Mouse (Mus musculus) ES-E14 (cell line): ENCODE measurements around the gene 1700040F15Rik. TPM values are rescaled to one million over a fixed set of nuclear protein-coding genes. Genes with fewer than 3 reads are reported as not detected.
"Not testable (repeated sequence)": the region's sequence is repeated elsewhere in the genome, so short reads cannot be mapped to it uniquely, and the experiment has no call there.

Experiments
- DNase-seq: peaks from one replicate; pipeline ENCODE4 v3.0.0-alpha.2; 2013; ENCODE audit warnings: low read depth, low spot score
- H3K27ac ChIP-seq: 2 replicates; pipeline ENCODE4 v1.5.1; 2012; ENCODE audit warnings: low read depth, mild to moderate bottlenecking, low read length, moderate library complexity, mixed read lengths; ENCODE audit not compliant: poor library complexity, insufficient read depth, severe bottlenecking
- H3K36me3 ChIP-seq: 2 replicates; pipeline ENCODE4 v1.6.1; 2012; ENCODE audit warnings: mild to moderate bottlenecking, low read length, moderate library complexity, mixed read lengths; ENCODE audit not compliant: control insufficient read depth, poor library complexity, insufficient read depth, severe bottlenecking
- H3K4me1 ChIP-seq, 2 experiments: fragments of 150-350 bp in 1 of 2; sonication (generic) in 1 of 2; 2 replicates each; pipeline ENCODE4 v1.6.1; 2012; ENCODE audit warnings: low read length in 2 of 2, mild to moderate bottlenecking in 1 of 2, mixed read lengths in 1 of 2; ENCODE audit not compliant: control insufficient read depth in 2 of 2, insufficient read depth in 2 of 2, poor library complexity in 1 of 2
- H3K4me3 ChIP-seq, 2 experiments: fragments of 150-350 bp in 1 of 2; sonication (generic) in 1 of 2; 2 replicates each; pipeline ENCODE4 v1.5.1; 2012; ENCODE audit warnings: low read length in 2 of 2, low read depth in 1 of 2, mild to moderate bottlenecking in 1 of 2, mixed read lengths in 1 of 2; ENCODE audit not compliant: insufficient read depth in 1 of 2, poor library complexity in 1 of 2, severe bottlenecking in 1 of 2
- H3K9ac ChIP-seq: 2 replicates; pipeline ENCODE4 v1.6.1; 2012; ENCODE audit warnings: low read depth, mild to moderate bottlenecking, low read length, mixed read lengths; ENCODE audit not compliant: poor library complexity, insufficient read depth, severe bottlenecking
- H3K9me3 ChIP-seq: fragments of 150-350 bp; sonication (generic); 2 replicates; pipeline ENCODE4 v1.6.1; 2012; ENCODE audit warnings: low read depth, mild to moderate bottlenecking, low read length; ENCODE audit not compliant: control insufficient read depth, insufficient read depth
- in situ Hi-C, 2 experiments: fragments of 600-800 bp; cut with MboI; formaldehyde crosslinking; loops; one replicate each; pipeline ENCODE4 v1.15.1; 2025; ENCODE audit warnings: low sequenced_read_pairs in 2 of 2, inconsistent platforms in 1 of 2; ENCODE audit not compliant: unreplicated experiment in 2 of 2
- total RNA-seq: library from RNA; depleted of rRNA; stranded (reverse); fragments of 300-350 nt; gene quantifications from 2 replicates; pipeline ENCODE4 v1.2.3, GENCODE M21; 2012; rRNA removed

Gene 1700040F15Rik
- not detected in 2 replicates for total RNA-seq

GRCm38 (mm10) chrY:61101947-61102346, at the start of gene 1700040F15Rik:
TSS of gene 1700040F15Rik (plus strand) at chrY:61102247.
- H3K36me3 ChIP-seq, H3K9me3 ChIP-seq, H3K4me1 ChIP-seq, H3K4me3 ChIP-seq, H3K9ac ChIP-seq, in situ Hi-C loops, H3K27ac ChIP-seq, DNase-seq: not testable (repeated sequence)
